Mouse (Mus musculus): Measurements from ENCODE around the gene Fcrlb. TPM values are rescaled to one million over a fixed set of nuclear protein-coding genes. Genes with fewer than 3 reads are reported as not detected.

Fcrlb gene
- polyA plus RNA-seq, 2 experiments: 0.08 TPM; not detected in 1

- Histone ChIP-seq H3K4me2 (replicated peaks; ENCODE audit: low read depth, low read length, severe bottlenecking) (no peak overlapping the region), H3K9me3 (ENCODE audit: control insufficient read depth, low read length) (no peaks in the 10 kb centered on the region), H3K27ac (replicated peaks; ENCODE audit: low read depth, low read length) (no peak overlapping the region), H3K9ac (ENCODE audit: low read depth, low read length, severe bottlenecking) (no peak overlapping the region), H3K36me3 (ENCODE audit: control insufficient read depth, insufficient read depth, low read length) (no peaks in the 10 kb centered on the region), H3K27me3 (ENCODE audit: control insufficient read depth, insufficient read depth, low read length) (no peaks in the 10 kb centered on the region), H3K4me3 (replicated peaks; ENCODE audit: low read length) (no peak overlapping the region), H3K4me1 (ENCODE audit: control insufficient read depth, insufficient read depth, low read length) (peaks cover 4% of the 10 kb centered on the region)
- WGBS: 75% methylated on average over 13 of the region's 13 CpGs
- no peak for TF ChIP-seq POLR2A (IDR thresholded peaks at IDR 0.05; ENCODE audit: borderline replicate concordance, extremely low read depth, insufficient read depth, insufficient read length)
- no peak for ATAC-seq (ENCODE audit: low FRiP score, low read depth)
- DNase-seq (ENCODE audit: low spot score): no peak
Observed at GRCm38 (mm10) chr1:170861671-170862434, 50.9 kb downstream of the Fcrlb start.

- Histone ChIP-seq H3K27ac (replicated peaks; ENCODE audit: low read depth, low read length) (no peak overlapping the region), H3K36me3 (ENCODE audit: control insufficient read depth, insufficient read depth, low read length) (no peaks in the 10 kb centered on the region), H3K4me1 (ENCODE audit: control insufficient read depth, insufficient read depth, low read length) (no peaks in the 10 kb centered on the region), H3K27me3 (ENCODE audit: control insufficient read depth, insufficient read depth, low read length) (no peaks in the 10 kb centered on the region), H3K9ac (ENCODE audit: low read depth, low read length, severe bottlenecking) (no peak overlapping the region), H3K9me3 (ENCODE audit: control insufficient read depth, low read length) (no peaks in the 10 kb centered on the region), H3K4me3 (replicated peaks; ENCODE audit: low read length) (no peak overlapping the region), H3K4me2 (replicated peaks; ENCODE audit: low read depth, low read length, severe bottlenecking) (no peak overlapping the region)
- 72% methylated on average over 2 of the region's 2 CpGs for WGBS
- ATAC-seq (ENCODE audit: low FRiP score, low read depth) (no peak), DNase-seq (ENCODE audit: low spot score) (no peak)
- no peak for TF ChIP-seq POLR2A (IDR thresholded peaks at IDR 0.05; ENCODE audit: borderline replicate concordance, extremely low read depth, insufficient read depth, insufficient read length)
Observed at GRCm38 (mm10) chr1:170858872-170859271, 53.9 kb downstream of the Fcrlb start.

- no peak for TF ChIP-seq POLR2A (IDR thresholded peaks at IDR 0.05; ENCODE audit: borderline replicate concordance, extremely low read depth, insufficient read depth, insufficient read length)
- H3K4me1 ChIP-seq (ENCODE audit: control insufficient read depth, insufficient read depth, low read length): no peaks in the 10 kb centered on the region
- no peak overlapping the region for H3K27ac ChIP-seq (replicated peaks; ENCODE audit: low read depth, low read length)
- H3K27me3 ChIP-seq (ENCODE audit: control insufficient read depth, insufficient read depth, low read length): no peaks in the 10 kb centered on the region
- H3K4me3 ChIP-seq (replicated peaks; ENCODE audit: low read length): no peak overlapping the region
- DNase-seq (ENCODE audit: low spot score) (no peak), ATAC-seq (ENCODE audit: low FRiP score, low read depth) (no peak)
- peaks cover 6% of the 10 kb centered on the region for H3K36me3 ChIP-seq (ENCODE audit: control insufficient read depth, insufficient read depth, low read length)
- no peak overlapping the region for H3K4me2 ChIP-seq (replicated peaks; ENCODE audit: low read depth, low read length, severe bottlenecking)
- 82% methylated on average over 2 of the region's 2 CpGs for WGBS
- no peak overlapping the region for H3K9ac ChIP-seq (ENCODE audit: low read depth, low read length, severe bottlenecking)
- H3K9me3 ChIP-seq (ENCODE audit: control insufficient read depth, low read length): no peaks in the 10 kb centered on the region
Observed at GRCm38 (mm10) chr1:170857369-170857768, 55.4 kb downstream of the Fcrlb start.

Other genes starting within 250 kb of the Fcrlb start
- 9.1 TPM in 2 replicates for gene Atf6, start 45.2 kb downstream of the Fcrlb start, polyA plus RNA-seq (2012; rRNA removed)
- gene Atf6, start 45.2 kb downstream of the Fcrlb start, polyA plus RNA-seq (2014; fragmentation: Nextera tagmentation; extraction: Ambion mirVana): 8.9 and 9.7 TPM in 2 replicates
- 0.72 and 0.91 TPM in 2 replicates for gene Gm26620, start 27.9 kb downstream of the Fcrlb start, polyA plus RNA-seq (2012; rRNA removed)
- 0.78 and 0.82 TPM in 2 replicates for gene Gm26620, start 27.9 kb downstream of the Fcrlb start, polyA plus RNA-seq (2014; fragmentation: Nextera tagmentation; extraction: Ambion mirVana)
- 54.9 and 58.5 TPM in 2 replicates for gene Dusp12, start 27.4 kb downstream of the Fcrlb start, polyA plus RNA-seq (2012; rRNA removed)
- gene Dusp12, start 27.4 kb downstream of the Fcrlb start, polyA plus RNA-seq (2014; fragmentation: Nextera tagmentation; extraction: Ambion mirVana): 51.5 and 57.7 TPM in 2 replicates
- gene Fcrla, start 14.6 kb upstream of the Fcrlb start, polyA plus RNA-seq (2012; rRNA removed): 0.06 and 0.13 TPM in 2 replicates
- gene Fcrla, start 14.6 kb upstream of the Fcrlb start, polyA plus RNA-seq (2014; fragmentation: Nextera tagmentation; extraction: Ambion mirVana): not detected in 2 replicates
- gene Fcgr2b, start 63.6 kb upstream of the Fcrlb start, polyA plus RNA-seq (2012; rRNA removed): 2.1 and 2.6 TPM in 2 replicates
- gene Fcgr2b, start 63.6 kb upstream of the Fcrlb start, polyA plus RNA-seq (2014; fragmentation: Nextera tagmentation; extraction: Ambion mirVana): 2.1 and 3.2 TPM in 2 replicates
- gene Fcgr4, start 106.0 kb upstream of the Fcrlb start, polyA plus RNA-seq (2012; rRNA removed): 0.75 and 1.2 TPM in 2 replicates
- gene Fcgr4, start 106.0 kb upstream of the Fcrlb start, polyA plus RNA-seq (2014; fragmentation: Nextera tagmentation; extraction: Ambion mirVana): 0.59 and 0.79 TPM in 2 replicates
- gene Fcgr3, start 152.0 kb upstream of the Fcrlb start, polyA plus RNA-seq (2012; rRNA removed): 12.8 and 13.7 TPM in 2 replicates
- gene Fcgr3, start 152.0 kb upstream of the Fcrlb start, polyA plus RNA-seq (2014; fragmentation: Nextera tagmentation; extraction: Ambion mirVana): 17.6 and 19.7 TPM in 2 replicates
- gene Cfap126, start 201.0 kb upstream of the Fcrlb start, polyA plus RNA-seq (2012; rRNA removed): 2.1 and 2.7 TPM in 2 replicates
- gene Cfap126, start 201.0 kb upstream of the Fcrlb start, polyA plus RNA-seq (2014; fragmentation: Nextera tagmentation; extraction: Ambion mirVana): 1.1 and 1.3 TPM in 2 replicates
- gene Sdhc, start 237.7 kb upstream of the Fcrlb start, polyA plus RNA-seq (2012; rRNA removed): 246 and 314 TPM in 2 replicates
- 273 and 281 TPM in 2 replicates for gene Sdhc, start 237.7 kb upstream of the Fcrlb start, polyA plus RNA-seq (2014; fragmentation: Nextera tagmentation; extraction: Ambion mirVana)
- 14.6 and 19.8 TPM in 2 replicates for gene Mpz, start 237.8 kb upstream of the Fcrlb start, polyA plus RNA-seq (2012; rRNA removed)
- gene Mpz, start 237.8 kb upstream of the Fcrlb start, polyA plus RNA-seq (2014; fragmentation: Nextera tagmentation; extraction: Ambion mirVana): 4.9 and 5.3 TPM in 2 replicates

Measured in limb, embryonic 14.5 days (tissue).